Mouse (Mus musculus) hindbrain, embryonic 12.5 days (tissue): Measurements from ENCODE around the gene Plcxd1. TPM values are rescaled to one million over a fixed set of nuclear protein-coding genes. Genes with fewer than 3 reads are reported as not detected.
"Not testable (repeated sequence)": the region's sequence is repeated elsewhere in the genome, so short reads cannot be mapped to it uniquely, and the experiment has no call there.

Experiments
- ATAC-seq: fragments of 200-750 bp; cut with Nextera tagmentation; 2 replicates; pipeline ENCODE4 v1.8.0; 2017; ENCODE audit warnings: moderate TSS enrichment; ENCODE audit not compliant: low FRiP score
- H3K27ac ChIP-seq: fragments of 300-500 bp; sonication (generic); 2 replicates; pipeline ENCODE4 v1.5.1; 2016; ENCODE audit warnings: mild to moderate bottlenecking
- H3K27me3 ChIP-seq: fragments of 300-500 bp; sonication (generic); 2 replicates; pipeline ENCODE4 v1.6.1; 2016; ENCODE audit warnings: mild to moderate bottlenecking
- H3K36me3 ChIP-seq: fragments of 300-500 bp; sonication (generic); 2 replicates; pipeline ENCODE4 v1.6.1; 2016; ENCODE audit warnings: mild to moderate bottlenecking
- H3K4me1 ChIP-seq: fragments of 300-500 bp; sonication (generic); 2 replicates; pipeline ENCODE4 v1.6.1; 2016
- H3K4me2 ChIP-seq: fragments of 300-500 bp; sonication (generic); replicated peaks from 2 replicates; pipeline ENCODE4 v1.6.1; 2016; ENCODE audit warnings: mild to moderate bottlenecking
- H3K4me3 ChIP-seq: fragments of 300-500 bp; sonication (generic); 2 replicates; pipeline ENCODE4 v1.5.1; 2016; ENCODE audit warnings: mild to moderate bottlenecking
- H3K9ac ChIP-seq: fragments of 300-500 bp; sonication (generic); 2 replicates; pipeline ENCODE4 v1.6.1; 2016; ENCODE audit warnings: mild to moderate bottlenecking, moderate library complexity
- H3K9me3 ChIP-seq: fragments of 300-500 bp; sonication (generic); replicated peaks from 2 replicates; pipeline ENCODE4 v1.6.1; 2016; ENCODE audit warnings: mild to moderate bottlenecking
- WGBS: fragments of 180-500 bp; shearing (Covaris S2); methylation state at CpG from one replicate; pipeline ENCODE4 v1.1.7; 2016; 5-methylcytosine and 5-hydroxymethylcytosine counted together
- polyA plus RNA-seq: library from polyadenylated mRNA; unstranded; fragments of >200 nt; fragmentation: Nextera tagmentation; extraction: Ambion mirVana; gene quantifications from 2 replicates; pipeline ENCODE4 v1.2.1, GENCODE M21; 2016

The Plcxd1 gene
- polyA plus RNA-seq, result 1.3 and 1.6 TPM in 2 replicates

- peak within 1 kb of the TSS; percentile 63 for H3K4me2 ChIP-seq
- H3K4me1 ChIP-seq, result peaks cover 21% of the 10 kb centered on the region
- H3K36me3 ChIP-seq, result peaks cover 28% of the 10 kb centered on the region
- 0 out of 2 replicates have a peak within 1 kb of the TSS, but pooled peaks have one; percentile 31 for H3K4me3 ChIP-seq
- ATAC-seq, result no peak
- H3K9me3 ChIP-seq, result no peaks in the 10 kb centered on the region
- H3K27me3 ChIP-seq, result peaks cover 18% of the 10 kb centered on the region
- H3K27ac ChIP-seq, result no peak within 1 kb of the TSS
- peak within 1 kb of the TSS; percentile 40; the same call in 1 of the 2 replicates for H3K9ac ChIP-seq
- 4% methylated on average over 25 of the region's 25 CpGs for WGBS
Measured at GRCm38 (mm10) chr5:110099656-110100580, at the start of gene Plcxd1. TSS of gene Plcxd1 (plus strand) at chr5:110099969.

- Histone ChIP-seq H3K9ac (peak overlapping the region; percentile 63), H3K4me2 (peak overlapping the region; percentile 51), H3K4me1 (no peaks in the 10 kb centered on the region), H3K36me3 (no peaks in the 10 kb centered on the region), H3K27me3 (no peaks in the 10 kb centered on the region), H3K4me3 (peak overlapping the region; percentile 51), H3K27ac (no peak overlapping the region), H3K9me3 (peaks cover 4% of the 10 kb centered on the region; the same call in 1 of the 2 replicates)
- peak; percentile 98 for ATAC-seq
- 2% methylated on average over 19 of the region's 19 CpGs for WGBS
Measured at GRCm38 (mm10) chr5:110057637-110058408, 41.9 kb upstream of the Plcxd1 start.

- H3K4me3 ChIP-seq, H3K4me2 ChIP-seq, H3K4me1 ChIP-seq, H3K27ac ChIP-seq, H3K36me3 ChIP-seq, H3K9ac ChIP-seq, ATAC-seq, H3K27me3 ChIP-seq: not testable (repeated sequence)
- WGBS, result 100% methylated on average over 1 of the region's 2 CpGs
- H3K9me3 ChIP-seq, result peaks cover 29% of the 10 kb centered on the region
Measured at GRCm38 (mm10) chr5:110072413-110072812, 27.4 kb upstream of the Plcxd1 start, which contains the start of gene Gm17655. TSS of gene Gm17655 (minus strand) at chr5:110072513.

- Histone ChIP-seq H3K4me2 (no peak overlapping the region), H3K4me1 (no peaks in the 10 kb centered on the region), H3K36me3 (0 out of 2 replicates have a peak, but pooled peaks cover 3% of the 10 kb centered on the region), H3K9me3 (peaks cover 26% of the 10 kb centered on the region), H3K27ac (no peak overlapping the region), H3K27me3 (no peaks in the 10 kb centered on the region), H3K4me3 (no peak overlapping the region), H3K9ac (no peak overlapping the region)
- WGBS, result 79% methylated on average over 4 of the region's 4 CpGs
- no peak for ATAC-seq
Measured at GRCm38 (mm10) chr5:110082961-110083360, 16.8 kb upstream of the Plcxd1 start.

- H3K4me2 ChIP-seq, result no peak overlapping the region
- no peaks in the 10 kb centered on the region for H3K36me3 ChIP-seq
- H3K4me1 ChIP-seq, result no peaks in the 10 kb centered on the region
- 38% methylated on average over 14 of the region's 14 CpGs for WGBS
- H3K4me3 ChIP-seq, result no peak overlapping the region
- H3K9ac ChIP-seq, result no peak overlapping the region
- no peaks in the 10 kb centered on the region for H3K27me3 ChIP-seq
- H3K27ac ChIP-seq, result no peak overlapping the region
- H3K9me3 ChIP-seq, result 0 out of 2 replicates have a peak, but pooled peaks cover 5% of the 10 kb centered on the region
- no peak for ATAC-seq
Measured at GRCm38 (mm10) chr5:110086161-110086866, 13.5 kb upstream of the Plcxd1 start.

GRCm38 (mm10) chr5:110091546-110091945, 8.2 kb upstream of the Plcxd1 start:
- ATAC-seq, result no peak
- H3K4me2 ChIP-seq, result no peak overlapping the region
- H3K9ac ChIP-seq, result no peak overlapping the region
- H3K27ac ChIP-seq, result no peak overlapping the region
- WGBS, result 81% methylated on average over 2 of the region's 2 CpGs
- H3K27me3 ChIP-seq, result no peaks in the 10 kb centered on the region
- H3K4me3 ChIP-seq, result no peak overlapping the region
- H3K9me3 ChIP-seq, result no peaks in the 10 kb centered on the region
- no peaks in the 10 kb centered on the region for H3K36me3 ChIP-seq
- H3K4me1 ChIP-seq, result peaks cover 8% of the 10 kb centered on the region

- H3K4me3 ChIP-seq, result peak within 1 kb of the TSS; percentile 42
- H3K4me2 ChIP-seq, result peak within 1 kb of the TSS; percentile 63
- H3K9ac ChIP-seq, result peak within 1 kb of the TSS; percentile 60
- WGBS, result 1% methylated on average over 25 of the region's 25 CpGs
- peaks cover 8% of the 10 kb centered on the region for H3K4me1 ChIP-seq
- peak within 1 kb of the TSS; percentile 61; the same call in 1 of the 2 replicates for H3K27ac ChIP-seq
- no peaks in the 10 kb centered on the region for H3K9me3 ChIP-seq
- H3K27me3 ChIP-seq, result no peaks in the 10 kb centered on the region
- ATAC-seq, result peak; percentile 98
- H3K36me3 ChIP-seq, result no peaks in the 10 kb centered on the region
Measured at GRCm38 (mm10) chr5:110094030-110094846, 5.5 kb upstream of the Plcxd1 start, which contains the start of gene Gm35315. TSS of gene Gm35315 (minus strand) at chr5:110094420.

GRCm38 (mm10) chr5:110094847-110095213, 4.9 kb upstream of the Plcxd1 start:
- H3K36me3 ChIP-seq, result no peaks in the 10 kb centered on the region
- H3K9me3 ChIP-seq, result no peaks in the 10 kb centered on the region
- H3K4me2 ChIP-seq, result peak overlapping the region; percentile 63
- H3K27me3 ChIP-seq, result no peaks in the 10 kb centered on the region
- peaks cover 8% of the 10 kb centered on the region for H3K4me1 ChIP-seq
- peak; percentile 26; the same call in 1 of the 2 replicates for ATAC-seq
- H3K27ac ChIP-seq, result no peak overlapping the region
- peak overlapping the region; percentile 42 for H3K4me3 ChIP-seq
- H3K9ac ChIP-seq, result peak overlapping the region; percentile 60
- WGBS, result 9% methylated on average over 4 of the region's 4 CpGs

- peaks cover 26% of the 10 kb centered on the region for H3K4me1 ChIP-seq
- no peak overlapping the region for H3K9ac ChIP-seq
- H3K4me2 ChIP-seq, result no peak overlapping the region
- H3K27me3 ChIP-seq, result peaks cover 18% of the 10 kb centered on the region
- H3K27ac ChIP-seq, result no peak overlapping the region
- 45% methylated on average over 1 of the region's 1 CpGs for WGBS
- no peak for ATAC-seq
- H3K4me3 ChIP-seq, result no peak overlapping the region
- no peaks in the 10 kb centered on the region for H3K9me3 ChIP-seq
- peaks cover 19% of the 10 kb centered on the region for H3K36me3 ChIP-seq
Measured at GRCm38 (mm10) chr5:110098991-110099477, 735 bp upstream of the Plcxd1 start.

GRCm38 (mm10) chr5:110100921-110101631, 1.3 kb downstream of the Plcxd1 start:
- peak overlapping the region; percentile 40 for H3K9ac ChIP-seq
- H3K27ac ChIP-seq, result no peak overlapping the region

More at GRCm38 (mm10) chr5:110100921-110101631, 1.3 kb downstream of the Plcxd1 start:
- Histone ChIP-seq H3K4me3 (peak overlapping the region; percentile 31), H3K4me1 (peaks cover 21% of the 10 kb centered on the region), H3K9me3 (no peaks in the 10 kb centered on the region), H3K27me3 (peaks cover 18% of the 10 kb centered on the region), H3K36me3 (peaks cover 38% of the 10 kb centered on the region), H3K4me2 (peak overlapping the region; percentile 63)
- peak; percentile 26 for ATAC-seq
- under 1% methylated on average over 32 of the region's 37 CpGs for WGBS
